Mouse (Mus musculus) telencephalon, adult 2 months (tissue): ENCODE results near the gene Atr.

Experiments
- DNase-seq: peaks from one replicate; pipeline ENCODE4 v3.0.0-alpha.2; 2011; ENCODE audit warnings: low read depth, low spot score

Atr gene

GRCm38 (mm10) chr9:95857414-95858026, at the start of gene Atr:
Atr (plus strand) TSS chr9:95857597.
- peak; percentile 95 for DNase-seq

- DNase-seq = peak; percentile 41
Measured at GRCm38 (mm10) chr9:95809596-95809995, 47.8 kb upstream of the Atr start.

DNA sequence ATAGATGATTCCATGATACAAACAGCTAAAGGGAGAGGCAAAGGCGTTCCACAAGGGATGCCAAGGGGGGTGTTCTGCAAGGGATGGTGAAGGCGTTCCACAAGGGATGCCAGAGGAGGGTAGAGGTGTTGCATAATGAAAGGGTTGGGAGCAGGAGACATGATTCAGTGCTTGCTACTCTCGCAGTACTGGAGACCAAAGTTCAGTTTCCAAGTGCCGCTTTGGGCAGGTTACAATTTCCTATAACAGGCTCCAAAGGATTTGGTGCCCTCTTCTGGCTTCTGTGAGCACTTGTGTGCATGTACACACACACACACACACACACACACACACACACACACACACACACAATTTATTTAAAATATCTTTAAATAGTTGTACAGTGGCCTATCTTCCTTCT, 45.6 kb upstream of the Atr start:
- DNase-seq = no peak

GRCm38 (mm10) chr9:95813721-95814531, 43.5 kb upstream of the Atr start:
- no peak for DNase-seq

DNA sequence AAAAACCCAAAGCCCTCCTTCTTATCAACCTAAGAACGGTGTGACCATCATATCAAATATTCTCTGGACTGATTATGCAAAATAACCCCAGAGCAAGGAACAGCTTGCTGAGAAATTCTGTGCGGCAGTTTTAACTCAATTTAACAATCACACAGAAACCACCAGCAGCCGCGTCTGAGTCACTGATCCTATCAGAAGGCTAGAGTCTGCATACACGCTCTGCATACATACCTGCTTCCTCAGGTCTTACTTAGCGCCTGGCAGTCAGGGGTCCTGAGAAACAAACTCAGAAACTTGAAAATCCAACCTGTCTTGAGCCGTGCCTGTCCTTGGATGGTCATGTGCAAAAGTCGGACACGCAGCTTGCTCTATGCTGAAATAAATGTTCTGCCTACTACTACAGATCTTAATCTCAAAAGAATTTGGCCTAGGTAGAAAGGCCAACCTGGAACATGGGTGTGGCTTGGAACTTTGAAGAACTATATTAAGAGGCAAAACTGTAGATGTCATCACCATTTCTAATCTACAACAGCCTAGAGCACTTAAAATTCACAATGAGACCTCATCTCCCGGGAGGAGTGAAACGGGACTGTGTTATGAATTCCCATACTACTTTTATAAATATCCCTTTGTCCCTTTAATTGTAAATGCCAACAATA, 42.3 kb upstream of the Atr start:
- no peak for DNase-seq

DNA sequence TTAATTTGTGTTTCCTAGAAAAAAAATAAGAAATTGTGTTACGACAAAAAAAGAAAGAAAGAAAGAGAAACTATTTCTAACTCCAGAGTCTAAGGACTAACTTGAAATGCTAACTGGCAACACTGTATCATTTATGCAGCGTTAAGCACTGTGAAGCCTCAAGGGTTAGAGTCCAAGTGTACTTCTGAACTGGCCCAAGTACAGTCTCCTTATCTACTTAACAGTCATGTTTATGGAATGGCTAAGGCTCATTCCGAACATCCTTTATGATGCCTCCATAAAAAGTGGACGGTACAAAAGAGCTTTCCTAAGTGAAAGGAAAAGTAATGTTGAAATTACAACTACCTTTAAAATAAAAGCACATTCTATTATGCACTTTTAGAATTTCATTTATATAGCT, 41.7 kb upstream of the Atr start:
- DNase-seq = no peak

DNA sequence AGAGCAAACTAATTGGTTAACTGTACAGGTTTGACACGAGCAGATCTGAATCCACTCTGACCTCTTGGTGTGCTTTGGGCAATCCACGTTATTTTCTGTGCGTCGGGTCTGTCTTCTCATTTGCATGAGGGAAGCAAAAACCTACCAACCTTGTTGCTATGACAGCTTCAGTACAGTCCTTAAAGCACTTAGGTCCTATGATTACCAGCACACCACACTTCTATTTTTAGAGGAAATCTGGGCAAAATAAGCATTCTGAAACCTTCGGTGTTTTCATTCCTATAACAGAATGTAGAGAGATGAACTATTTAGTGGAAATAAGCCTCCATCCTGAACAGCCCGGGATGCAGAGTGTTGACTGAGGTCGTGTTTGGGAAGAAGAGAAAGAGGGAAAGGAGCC, 34.9 kb upstream of the Atr start:
- DNase-seq = no peak

DNA sequence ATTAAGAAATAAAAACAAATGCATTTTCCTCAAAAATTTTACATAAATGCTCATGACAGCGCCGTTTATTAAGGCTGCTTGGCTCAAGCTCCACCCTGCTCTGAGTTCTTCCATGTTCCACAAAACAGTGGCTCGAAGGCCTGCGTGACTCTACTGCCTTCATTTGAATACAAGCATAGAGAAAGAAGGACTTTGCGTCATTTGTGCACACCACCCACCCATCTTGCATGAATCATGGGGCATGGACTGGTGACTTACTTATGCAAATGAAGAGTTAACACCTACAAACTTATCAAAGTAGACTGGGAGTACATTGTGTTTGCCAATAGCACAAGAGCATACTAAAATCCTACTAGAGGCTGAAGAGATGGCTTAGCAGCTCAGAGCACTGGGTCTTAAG, 29.8 kb upstream of the Atr start:
- DNase-seq = no peak

- no peak for DNase-seq
Measured at GRCm38 (mm10) chr9:95832758-95833157, 24.6 kb upstream of the Atr start.

DNA sequence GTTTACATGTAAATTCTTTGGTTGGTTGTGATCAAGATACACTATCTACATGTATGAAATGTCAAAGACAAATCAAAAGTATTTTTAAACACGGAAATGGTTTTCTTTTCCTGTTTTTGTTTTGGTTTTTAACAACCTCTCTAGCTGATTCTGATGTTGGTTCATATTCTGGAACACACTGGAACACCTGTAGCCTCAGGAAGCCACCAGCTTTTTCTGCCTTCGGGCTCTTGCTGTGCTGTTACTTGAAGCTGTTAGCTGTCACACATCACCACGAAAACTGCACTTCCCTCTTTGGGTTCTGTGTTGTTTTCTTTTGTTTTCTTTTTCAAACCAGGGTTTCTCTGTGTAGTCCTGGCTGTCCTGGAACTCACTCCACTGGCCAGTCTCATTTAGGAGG, 22.6 kb upstream of the Atr start:
- DNase-seq = no peak

GRCm38 (mm10) chr9:95835741-95836140, 21.7 kb upstream of the Atr start:
- DNase-seq = no peak

DNA sequence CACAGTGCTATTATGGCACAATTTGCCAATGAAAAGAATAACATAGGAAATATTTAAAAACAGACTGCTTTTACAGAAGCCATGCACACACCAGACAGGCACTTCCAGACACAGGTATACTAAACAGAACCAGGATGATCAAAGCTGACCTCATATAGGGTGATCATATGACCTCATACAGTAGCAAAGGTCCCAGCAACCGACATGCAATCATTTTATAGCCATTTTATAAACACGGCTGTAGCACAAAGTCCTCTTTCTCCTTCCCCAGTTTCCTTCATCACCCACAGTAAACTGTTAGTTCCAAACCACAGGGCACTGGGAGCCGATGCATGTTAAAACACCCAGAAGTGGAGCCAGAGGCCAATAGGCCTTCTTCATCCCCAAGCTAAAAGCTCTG, 18.0 kb upstream of the Atr start:
- no peak for DNase-seq

DNA sequence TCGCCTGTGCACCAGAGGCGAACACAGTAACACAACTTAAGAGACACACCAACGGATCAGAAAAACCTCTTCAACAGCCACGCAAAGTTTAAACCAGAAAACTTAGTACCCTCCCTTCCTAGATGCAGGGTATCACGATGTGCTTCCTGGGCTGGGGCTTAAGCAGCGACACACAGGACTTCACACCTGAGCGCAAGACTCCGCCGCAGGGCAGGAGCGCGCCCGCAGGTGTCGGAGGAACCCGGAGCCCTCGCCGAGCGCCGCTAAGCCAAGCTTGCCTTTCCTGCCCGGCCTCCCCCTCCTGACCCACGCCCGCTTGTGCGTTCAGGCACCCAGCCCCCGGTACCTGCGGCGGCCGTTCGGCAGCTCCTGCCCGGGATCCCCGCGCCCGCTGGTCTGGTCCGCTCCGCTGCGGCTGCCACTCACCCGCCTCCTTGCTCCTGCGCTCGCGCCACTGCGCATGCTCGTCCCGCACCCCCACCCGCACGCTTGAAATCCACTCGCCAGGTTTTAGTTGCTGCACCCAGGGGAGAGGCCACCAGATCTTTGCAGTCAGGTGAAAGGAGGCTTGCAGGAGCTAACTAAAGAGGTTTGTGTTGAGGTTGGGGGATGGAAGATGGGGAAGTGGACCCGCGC, 12.5 kb upstream of the Atr start, which contains the start of gene Pls1:
Gene Pls1 (minus strand): TSS at position 487 of the 636 bp plus-strand sequence.
- DNase-seq = peak; percentile 64

- DNase-seq = no peak
Measured at GRCm38 (mm10) chr9:95845711-95846110, 11.7 kb upstream of the Atr start.

- no peak for DNase-seq
Measured at GRCm38 (mm10) chr9:95851671-95852070, 5.7 kb upstream of the Atr start.

DNA sequence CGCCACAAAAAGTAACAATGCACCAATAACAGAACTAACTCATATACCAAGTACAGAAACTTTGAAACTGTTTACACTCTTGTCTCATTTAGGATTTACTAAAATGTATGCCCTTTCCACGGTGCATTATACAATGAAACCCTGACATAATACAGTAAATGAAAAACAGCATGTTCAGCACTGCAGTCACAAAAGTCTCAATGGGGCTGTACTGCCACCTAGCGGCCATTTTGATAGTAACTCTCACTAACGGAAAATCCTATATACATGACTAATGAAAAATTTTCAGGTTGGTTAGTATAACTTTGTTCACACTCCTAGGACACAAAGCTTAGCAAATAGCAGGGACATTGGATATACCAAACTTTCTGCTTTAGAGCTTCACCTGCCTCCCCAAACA, 4.5 kb upstream of the Atr start:
- peak; percentile 66 for DNase-seq

GRCm38 (mm10) chr9:95854891-95855290, 2.5 kb upstream of the Atr start:
- no peak for DNase-seq

DNA sequence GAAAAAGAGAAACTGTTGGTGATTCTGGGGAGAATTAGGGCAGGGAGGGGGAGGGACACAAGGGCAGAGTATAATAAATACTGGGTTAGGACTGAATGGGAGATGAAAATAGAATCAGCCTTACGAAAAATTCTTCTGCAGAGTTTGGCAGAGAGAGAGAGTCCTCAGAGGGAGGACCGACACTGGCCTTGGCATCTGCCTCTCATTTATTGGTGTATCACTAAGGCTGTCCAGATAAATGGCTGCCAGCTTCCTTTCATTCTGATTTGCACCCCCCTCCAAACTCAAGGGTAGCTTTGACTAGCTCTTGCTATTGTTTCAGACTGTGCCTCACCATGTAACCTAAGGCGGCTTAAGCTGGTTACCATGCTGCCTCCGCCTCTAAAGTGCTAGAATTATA, 1.4 kb upstream of the Atr start:
- no peak for DNase-seq

DNA sequence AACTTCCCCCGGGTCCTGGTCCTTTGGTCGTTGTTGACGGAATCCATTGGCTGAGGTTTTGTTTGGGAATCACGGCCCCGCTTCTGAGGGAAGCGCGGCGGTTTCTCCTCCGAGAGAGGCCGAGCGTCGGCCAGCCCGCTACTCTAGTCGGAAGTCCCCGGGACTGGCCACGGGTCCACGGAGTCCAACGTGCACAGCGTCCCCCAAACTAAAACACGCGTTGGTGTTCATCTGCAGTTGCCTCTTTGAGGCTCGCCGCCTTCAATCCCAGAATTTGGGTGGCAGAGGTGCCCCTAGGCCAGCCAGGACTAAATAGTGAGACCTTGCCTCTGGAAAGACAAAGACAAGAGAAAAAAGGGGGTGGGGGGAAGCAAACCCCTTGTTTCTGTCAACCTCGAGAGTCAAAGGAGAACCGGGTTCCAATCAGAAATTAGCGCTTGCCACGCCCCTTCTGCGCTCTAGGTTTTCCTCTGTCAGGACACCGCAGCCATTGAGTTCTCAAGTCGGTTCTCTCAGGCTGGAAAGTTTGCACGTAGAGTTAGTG, 702 bp downstream of the Atr start:
- DNase-seq = no peak

- no peak for DNase-seq
Measured at GRCm38 (mm10) chr9:95878246-95878645, 20.8 kb downstream of the Atr start.

- no peak for DNase-seq
Measured at GRCm38 (mm10) chr9:95882751-95883150, 25.4 kb downstream of the Atr start.

DNA sequence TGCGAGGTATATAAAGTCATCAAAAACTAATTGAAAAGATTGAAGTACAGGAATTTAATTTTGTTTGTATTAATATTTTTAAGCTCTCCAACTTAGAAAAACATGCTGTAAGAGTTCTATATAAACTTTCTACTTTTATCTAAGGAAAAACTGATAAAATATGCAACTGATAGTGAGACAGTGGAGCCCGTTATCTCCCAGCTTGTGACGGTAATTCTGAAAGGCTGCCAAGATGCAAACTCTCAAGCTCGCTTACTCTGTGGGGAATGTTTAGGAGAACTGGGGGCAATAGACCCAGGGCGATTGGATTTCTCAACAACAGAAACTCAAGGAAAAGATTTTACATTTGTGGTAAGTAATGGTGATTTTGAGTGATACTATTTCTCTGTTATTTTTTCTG, 40.0 kb downstream of the Atr start:
- DNase-seq = no peak
